ENCODE assay signal across 17 mouse cellular contexts in the genomic region with DNA sequence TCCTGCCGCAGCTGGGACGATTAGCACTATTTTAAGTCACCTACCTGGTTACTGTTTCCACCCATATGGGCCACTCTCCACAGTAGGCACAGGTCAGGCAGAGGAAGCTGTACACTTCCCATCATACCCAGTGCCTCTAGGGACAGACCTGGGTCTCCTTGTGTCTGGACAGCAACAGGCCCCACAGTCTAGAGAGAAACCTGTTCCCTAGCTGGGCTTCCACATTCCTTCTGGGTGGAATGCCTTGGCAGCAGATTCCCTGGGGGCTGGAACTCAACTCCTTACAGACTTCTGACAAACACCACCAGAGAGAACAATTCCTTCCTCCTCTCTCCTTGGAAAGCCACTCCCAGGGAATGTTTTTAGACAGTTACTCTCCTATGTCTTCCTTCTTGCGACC.
DNase-seq lines count a peak whose midpoint lies in the region; ATAC-seq lines count a peak whose summit lies in the region.
"Had no signal": no experiment of that assay in that cellular context is flagged by ENCODE, and none has a peak within 500 bp of the region (broad histone marks: within the 10 kb centered on the region; RNA-seq: fewer than 3 reads in every experiment).

No protein-coding gene starts in this region.

- no peaks in the 10 kb centered on the region for H3K27me3 ChIP-seq in heart, embryonic 12.5 days (replicated peaks)
- H3K27me3 ChIP-seq in embryonic facial prominence, embryonic 13.5 days, result no peaks in the 10 kb centered on the region
- H3K27me3 ChIP-seq: forebrain, embryonic 12.5 days; liver, embryonic 12.5 days; neural tube, embryonic 15.5 days had no signal

- no peak overlapping the region for H3K9ac ChIP-seq in heart, embryonic 12.5 days
- H3K9ac ChIP-seq in embryonic facial prominence, embryonic 13.5 days, result no peak overlapping the region
- H3K9ac ChIP-seq: forebrain, embryonic 12.5 days; liver, embryonic 12.5 days; neural tube, embryonic 15.5 days had no signal

- ATAC-seq in heart, embryonic 12.5 days (ENCODE audit: insufficient number of reproducible peaks, low FRiP score), result peak; percentile 18; the same call in 1 of the 2 replicates
- no peak for ATAC-seq in embryonic facial prominence, embryonic 13.5 days (ENCODE audit: insufficient number of reproducible peaks, insufficient read depth, low FRiP score, low TSS enrichment, low read depth)
- no peak for ATAC-seq in erythroid progenitor cell, adult 5-6 weeks (replicated peaks; ENCODE audit: low FRiP score, poor library complexity, severe bottlenecking)
- ATAC-seq: liver, embryonic 12.5 days had no signal

- H3K27ac ChIP-seq in heart, embryonic 12.5 days (ENCODE audit: poor library complexity, severe bottlenecking), result 0 out of 2 replicates have a peak overlapping the region, but pooled peaks have one; percentile 7
- H3K27ac ChIP-seq in embryonic facial prominence, embryonic 13.5 days, result 0 out of 2 replicates have a peak overlapping the region, but pooled peaks have one; percentile 11
- H3K27ac ChIP-seq: forebrain, embryonic 12.5 days; hindbrain, embryonic 10.5 days; liver, embryonic 12.5 days; neural tube, embryonic 15.5 days had no signal

- no peak for DNase-seq in heart, postnatal 14 days
- peak; percentile 54 for DNase-seq in 3T3-L1 (ENCODE audit: low read depth, low spot score)
- peak; percentile 21 for DNase-seq in lung, postnatal 14 days
- DNase-seq in cerebellum, adult 11-12 months, result no peak
- no peak for DNase-seq in kidney, postnatal 14 days
- DNase-seq: cerebellum, adult 18-20 months; embryo, embryonic 11 days; heart, adult 18-20 months; kidney, adult 8-10 months; retina, postnatal 1 day had no signal

- no peak overlapping the region for H3K4me3 ChIP-seq in heart, embryonic 12.5 days
- H3K4me3 ChIP-seq in embryonic facial prominence, embryonic 13.5 days, result no peak overlapping the region
- H3K4me3 ChIP-seq: forebrain, embryonic 12.5 days; hindbrain, embryonic 10.5 days; liver, embryonic 12.5 days; neural tube, embryonic 15.5 days had no signal

- no peaks in the 10 kb centered on the region for H3K36me3 ChIP-seq in heart, embryonic 12.5 days
- H3K36me3 ChIP-seq in embryonic facial prominence, embryonic 13.5 days, result no peaks in the 10 kb centered on the region
- H3K36me3 ChIP-seq: forebrain, embryonic 12.5 days; hindbrain, embryonic 10.5 days; liver, embryonic 12.5 days; neural tube, embryonic 15.5 days had no signal

- H3K9me3 ChIP-seq in heart, embryonic 12.5 days (replicated peaks), result no peaks in the 10 kb centered on the region
- no peaks in the 10 kb centered on the region for H3K9me3 ChIP-seq in embryonic facial prominence, embryonic 13.5 days
- H3K9me3 ChIP-seq: forebrain, embryonic 12.5 days; hindbrain, embryonic 10.5 days; liver, embryonic 12.5 days; neural tube, embryonic 15.5 days had no signal

- 64% methylated on average over 3 of the region's 3 CpGs for WGBS in heart, embryonic 12.5 days
- WGBS in embryonic facial prominence, embryonic 13.5 days, result 72% methylated on average over 3 of the region's 3 CpGs

- H3K4me2 ChIP-seq in heart, embryonic 12.5 days, result no peak overlapping the region
- H3K4me2 ChIP-seq in embryonic facial prominence, embryonic 13.5 days, result no peak overlapping the region
- H3K4me2 ChIP-seq: forebrain, embryonic 12.5 days; liver, embryonic 12.5 days; neural tube, embryonic 15.5 days had no signal

- intact Hi-C loops in heart, postnatal 14 days (cut with DNase I), result no loop called here

- peaks cover 36% of the 10 kb centered on the region for H3K4me1 ChIP-seq in heart, embryonic 12.5 days (replicated peaks)
- peaks cover 6% of the 10 kb centered on the region for H3K4me1 ChIP-seq in embryonic facial prominence, embryonic 13.5 days
- H3K4me1 ChIP-seq: forebrain, embryonic 12.5 days; neural tube, embryonic 15.5 days had no signal

Comparison
In these comparisons a context has a peak if more than half of its experiments do, and no peak if none do; other contexts are left out.
1. DNase-seq: peak in 3T3-L1 (single experiment) and lung, postnatal 14 days (single experiment); none in heart, postnatal 14 days (0 of 2), cerebellum, adult 11-12 months (single experiment) and kidney, postnatal 14 days (single experiment).